8 mouse cellular contexts compared by ENCODE assay signal in genomic region chr4:83567190-83568113, GRCm38 (mm10). TPM values are rescaled to one million over a fixed set of nuclear protein-coding genes. Genes with fewer than 3 reads are reported as not detected.
DNase-seq lines count a peak whose midpoint lies in the region; ATAC-seq lines count a peak whose summit lies in the region.

No protein-coding gene starts in this region.

- H3K4me1 ChIP-seq in neural tube, embryonic 12.5 days: no peaks in the 10 kb centered on the region
- 0 out of 2 replicates have a peak, but pooled peaks cover 4% of the 10 kb centered on the region for H3K4me1 ChIP-seq in intestine, embryonic 16.5 days (ENCODE audit: control insufficient read depth, insufficient read depth, low read length)
- H3K4me1 ChIP-seq in stomach, embryonic 15.5 days: no peaks in the 10 kb centered on the region

- H3K27me3 ChIP-seq in neural tube, embryonic 12.5 days (replicated peaks): no peaks in the 10 kb centered on the region
- no peaks in the 10 kb centered on the region for H3K27me3 ChIP-seq in intestine, embryonic 16.5 days (replicated peaks; ENCODE audit: control insufficient read depth, insufficient read depth, low read length)
- no peaks in the 10 kb centered on the region for H3K27me3 ChIP-seq in stomach, embryonic 15.5 days (replicated peaks)

- H3K4me3 ChIP-seq in neural tube, embryonic 12.5 days: no peak overlapping the region
- no peak overlapping the region for H3K4me3 ChIP-seq in intestine, embryonic 16.5 days (ENCODE audit: low read length)
- peak overlapping the region; percentile 20; the same call in 1 of the 2 replicates for H3K4me3 ChIP-seq in stomach, embryonic 15.5 days (replicated peaks)

- no peak overlapping the region for H3K9ac ChIP-seq in neural tube, embryonic 12.5 days
- H3K9ac ChIP-seq in intestine, embryonic 16.5 days (ENCODE audit: low read depth, low read length): no peak overlapping the region
- no peak overlapping the region for H3K9ac ChIP-seq in stomach, embryonic 15.5 days

- H3K9me3 ChIP-seq in neural tube, embryonic 12.5 days: no peaks in the 10 kb centered on the region
- H3K9me3 ChIP-seq in intestine, embryonic 16.5 days (ENCODE audit: control insufficient read depth, low read length): no peaks in the 10 kb centered on the region
- no peaks in the 10 kb centered on the region for H3K9me3 ChIP-seq in stomach, embryonic 15.5 days

- WGBS in neural tube, embryonic 12.5 days: 28% methylated on average over 13 of the region's 13 CpGs
- 27% methylated on average over 13 of the region's 13 CpGs for WGBS in intestine, embryonic 16.5 days
- WGBS in stomach, embryonic 15.5 days: 23% methylated on average over 13 of the region's 13 CpGs

- H3K36me3 ChIP-seq in neural tube, embryonic 12.5 days: no peaks in the 10 kb centered on the region
- no peaks in the 10 kb centered on the region for H3K36me3 ChIP-seq in intestine, embryonic 16.5 days (ENCODE audit: control insufficient read depth, insufficient read depth, low read length)
- no peaks in the 10 kb centered on the region for H3K36me3 ChIP-seq in stomach, embryonic 15.5 days

- DNase-seq in embryo, embryonic 11 days: peak; percentile 17
- DNase-seq in embryo, embryonic 9.5 days (ENCODE audit: extremely low spot score): no peak
- no peak for DNase-seq in neural tube, embryonic 10.5 days (ENCODE audit: extremely low spot score, low spot score)
- no peak for DNase-seq in left cerebral cortex, postnatal 25 days (ENCODE audit: low spot score in 2 of 2)
- no peak for DNase-seq in left cerebral cortex, postnatal 4 days

- peak overlapping the region; percentile 38 for H3K4me2 ChIP-seq in neural tube, embryonic 12.5 days (replicated peaks)
- peak overlapping the region; percentile 38 for H3K4me2 ChIP-seq in intestine, embryonic 16.5 days (ENCODE audit: low read depth, low read length)
- H3K4me2 ChIP-seq in stomach, embryonic 15.5 days: peak overlapping the region; percentile 43

- H3K27ac ChIP-seq in neural tube, embryonic 12.5 days: no peak overlapping the region
- no peak overlapping the region for H3K27ac ChIP-seq in intestine, embryonic 16.5 days (ENCODE audit: low read length)
- H3K27ac ChIP-seq in stomach, embryonic 15.5 days: no peak overlapping the region

- intact Hi-C loops in left cerebral cortex, postnatal 25 days (cut with DNase I): loop anchor here (5.0 kb wide), 1 partner anchor 155 kb away; no protein-coding TSS in a partner anchor
- intact Hi-C loops in left cerebral cortex, postnatal 4 days (cut with DNase I): loop anchor here (5.0 kb wide), 2 partner anchors 40 to 80 kb away; partner anchors contain the start of genes Ccdc171 and Psip1

- no peak for ATAC-seq in neural tube, embryonic 12.5 days (ENCODE audit: low FRiP score, low read depth)
- peak; percentile 81 for ATAC-seq in intestine, embryonic 16.5 days
- ATAC-seq in stomach, embryonic 15.5 days (ENCODE audit: insufficient read depth, low FRiP score, low read depth): peak; percentile 53; the same call in 1 of the 2 replicates

RNA-seq across cellular contexts. Expression of gene Ccdc171, which starts 42.1 kb away (rescaled TPM):
- polyA plus RNA-seq in neural tube, embryonic 12.5 days (2016; fragmentation: Nextera tagmentation; extraction: Ambion mirVana): 4.4 and 5.5 TPM in 2 replicates
- polyA plus RNA-seq in intestine, embryonic 16.5 days (2015; fragmentation: Nextera tagmentation; extraction: Ambion mirVana): 1.9 and 2.0 TPM in 2 replicates
- polyA plus RNA-seq in stomach, embryonic 15.5 days (2015; fragmentation: Nextera tagmentation; extraction: Ambion mirVana): 4.8 TPM in 2 replicates
- total RNA-seq in left cerebral cortex, postnatal 25 days (2021): 1 to 10 TPM; 3.3 to 3.8 TPM
- total RNA-seq in left cerebral cortex, postnatal 4 days (2021): 1 to 10 TPM; 4.2 to 5.6 TPM
